Mouse (Mus musculus) lung, postnatal 0 days (tissue): ENCODE data around the gene Slamf8.

Experiments used
- CTCF ChIP-seq: IDR thresholded peaks from 2 replicates; pipeline ENCODE4 v1.5.1; 2016; ENCODE audit warnings: antibody characterized with exemption, mild to moderate bottlenecking
- EP300 ChIP-seq: IDR thresholded peaks from 2 replicates; pipeline ENCODE4 v1.6.1; 2016; ENCODE audit warnings: antibody characterized with exemption, mild to moderate bottlenecking, control low read depth

GRCm38 (mm10) chr1:172634136-172634535 is 43.8 kb upstream of the Slamf8 start:
- TF ChIP-seq CTCF = no peak
- no peak for TF ChIP-seq EP300
